Mouse (Mus musculus): ENCODE results near the gene Tmtc1.

DNA sequence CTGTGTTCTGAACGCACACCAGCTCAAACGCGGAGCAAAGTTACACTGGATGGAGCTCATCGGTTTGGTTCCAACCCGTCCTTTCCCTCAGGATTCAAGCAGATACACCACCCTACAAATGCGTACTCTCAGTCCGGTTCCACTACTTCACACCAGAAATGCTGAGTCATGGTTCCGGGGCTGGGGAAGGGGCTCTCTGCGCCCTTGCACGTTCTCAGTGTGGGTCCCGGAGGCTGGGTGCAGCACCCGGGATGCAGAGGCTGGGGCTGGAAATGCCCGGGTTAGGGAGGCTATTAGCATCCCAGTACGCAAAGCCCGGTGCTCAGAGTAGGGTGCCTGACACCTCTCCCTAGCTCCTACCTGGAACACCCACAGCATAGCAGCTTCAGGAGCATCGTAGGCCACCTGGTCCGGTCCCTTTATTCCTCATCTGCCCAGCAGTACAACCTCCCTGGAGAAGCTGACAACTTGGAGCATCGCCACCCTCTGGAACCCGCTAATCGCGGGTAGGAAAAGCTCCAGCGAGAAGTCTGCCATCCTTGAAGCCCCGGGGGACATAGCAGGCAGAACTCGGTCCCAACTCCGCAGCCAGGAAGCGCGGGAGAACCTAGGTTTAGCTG is 1.4 kb downstream of the Tmtc1 start:
- TF ChIP-seq CTCF (IDR thresholded peaks at IDR 0.05; ENCODE audit: borderline replicate concordance, insufficient read depth, low read length) (no peak), POLR2A (IDR thresholded peaks at IDR 0.05; ENCODE audit: low read depth, low read length) (no peak)

All from embryonic fibroblast, embryonic 13.5 days (primary cell).